Mouse (Mus musculus) MEL (cell line): ENCODE measurements at regions not wholly inside any gene's neighbourhood (a gene's known extent, or its start where the extent isn't known, plus 50 kb on each side); places are given as distances from the start of the nearest gene placed in this dataset.
"Not testable (repeated sequence)": the region's sequence is repeated elsewhere in the genome, so short reads cannot be mapped to it uniquely, and the experiment has no call there.

Experiments used
- DNase-seq: peaks from one replicate; pipeline ENCODE4 v3.0.0; 2011; ENCODE audit warnings: low read depth, low spot score
- H3K27ac ChIP-seq: 2 replicates; pipeline ENCODE4 v1.5.1; 2012; ENCODE audit warnings: low read depth, mild to moderate bottlenecking, control low read depth, low read length, moderate library complexity; ENCODE audit not compliant: control insufficient read depth
- H3K27me3 ChIP-seq, 2 experiments: fragments of 150-350 bp in 1 of 2; sonication (generic) in 1 of 2; 2 replicates each; pipeline ENCODE4 v1.6.1; 2012; ENCODE audit warnings: low read length in 2 of 2, mild to moderate bottlenecking in 2 of 2, improper control_type of control experiment in 1 of 2, moderate library complexity in 1 of 2; ENCODE audit not compliant: insufficient read depth in 2 of 2, control insufficient read depth in 1 of 2
- H3K36me3 ChIP-seq, 2 experiments: 2 replicates each; pipeline ENCODE4 v1.6.1; 2012 to 2014; ENCODE audit warnings: low read length in 2 of 2, improper control_type of control experiment in 1 of 2, inconsistent platforms in 1 of 2, mild to moderate bottlenecking in 1 of 2; ENCODE audit not compliant: insufficient read depth in 2 of 2, control insufficient read depth in 1 of 2
- H3K4me1 ChIP-seq, 2 experiments: fragments of 150-350 bp in 1 of 2; sonication (generic) in 1 of 2; 2 replicates each; pipeline ENCODE4 v1.6.1; 2012; ENCODE audit warnings: low read length in 2 of 2, improper control_type of control experiment in 1 of 2, mild to moderate bottlenecking in 1 of 2; ENCODE audit not compliant: insufficient read depth in 2 of 2, control insufficient read depth in 1 of 2
- H3K4me3 ChIP-seq, 2 experiments: fragments of 150-350 bp in 1 of 2; sonication (generic) in 1 of 2; 2 replicates each; pipeline ENCODE4 v1.5.1; 2012; ENCODE audit warnings: low read depth in 2 of 2, low read length in 2 of 2, mild to moderate bottlenecking in 2 of 2, moderate library complexity in 2 of 2, control low read depth in 1 of 2, improper control_type of control experiment in 1 of 2; ENCODE audit not compliant: control insufficient read depth in 1 of 2, insufficient read depth in 1 of 2
- H3K79me2 ChIP-seq: 2 replicates; pipeline ENCODE4 v1.6.1; 2012; ENCODE audit warnings: mild to moderate bottlenecking, low read length, moderate library complexity; ENCODE audit not compliant: control insufficient read depth, poor library complexity, insufficient read depth
- H3K9ac ChIP-seq: 2 replicates; pipeline ENCODE4 v1.6.1; 2012; ENCODE audit warnings: low read depth, mild to moderate bottlenecking, control low read depth, low read length, moderate library complexity; ENCODE audit not compliant: control insufficient read depth, poor library complexity, severe bottlenecking
- H3K9me3 ChIP-seq: fragments of 150-350 bp; sonication (generic); replicated peaks from 2 replicates; pipeline ENCODE4 v1.6.1; 2012; ENCODE audit warnings: mild to moderate bottlenecking, low read length, improper control_type of control experiment, moderate library complexity; ENCODE audit not compliant: insufficient read depth
- CHD2 ChIP-seq: IDR thresholded peaks from 2 replicates; pipeline ENCODE4 v1.6.1; 2011; ENCODE audit warnings: low read length, improper control_type of control experiment
- E2F4 ChIP-seq: IDR thresholded peaks from 2 replicates; pipeline ENCODE4 v1.6.1; 2011; ENCODE audit warnings: low read depth, low read length, improper control_type of control experiment, borderline replicate concordance
- ETS1 ChIP-seq: IDR thresholded peaks from 2 replicates; pipeline ENCODE4 v1.6.1; 2012; ENCODE audit warnings: low read depth, mild to moderate bottlenecking, inconsistent platforms, low read length, improper control_type of control experiment, moderate library complexity
- GABPA ChIP-seq: IDR thresholded peaks from 2 replicates; pipeline ENCODE4 v1.6.1; 2012; ENCODE audit warnings: low read depth, mild to moderate bottlenecking, inconsistent platforms, low read length, improper control_type of control experiment, moderate library complexity
- GATA1 ChIP-seq: IDR thresholded peaks from 2 replicates; pipeline ENCODE4 v1.6.1; 2011; ENCODE audit warnings: low read depth, low read length, improper control_type of control experiment
- JUND ChIP-seq: IDR thresholded peaks from 2 replicates; pipeline ENCODE4 v1.6.1; 2011; ENCODE audit warnings: low read depth, mild to moderate bottlenecking, improper control_type of control experiment, low read length
- KAT2A ChIP-seq: conservative IDR thresholded peaks from 2 replicates; pipeline ENCODE4 v1.6.1; 2012; ENCODE audit warnings: low read depth, low read length, improper control_type of control experiment, inconsistent platforms
- MAFK ChIP-seq: IDR thresholded peaks from 2 replicates; pipeline ENCODE4 v1.6.1; 2011; ENCODE audit warnings: low read depth, mild to moderate bottlenecking, low read length, improper control_type of control experiment, borderline replicate concordance
- MAZ ChIP-seq: IDR thresholded peaks from 2 replicates; pipeline ENCODE4 v1.6.1; 2012; ENCODE audit warnings: low read depth, mild to moderate bottlenecking, inconsistent platforms, low read length, improper control_type of control experiment
- MYC ChIP-seq: IDR thresholded peaks from 2 replicates; pipeline ENCODE4 v1.6.1; 2011; ENCODE audit warnings: low read depth, mild to moderate bottlenecking, low read length, improper control_type of control experiment, moderate library complexity
- NELFE ChIP-seq: IDR thresholded peaks from 2 replicates; pipeline ENCODE4 v1.6.1; 2011; ENCODE audit warnings: low read depth, low read length, improper control_type of control experiment
- NRF1 ChIP-seq: IDR thresholded peaks from 2 replicates; pipeline ENCODE4 v1.6.1; 2014; ENCODE audit warnings: low read depth, mild to moderate bottlenecking, inconsistent platforms, low read length, improper control_type of control experiment, moderate library complexity; ENCODE audit not compliant: poor library complexity, insufficient read depth, severe bottlenecking
- POLR2A ChIP-seq, 2 experiments: IDR thresholded peaks; 2 replicates each; pipeline ENCODE4 v1.6.1; 2011 to 2012; ENCODE audit warnings: low read length in 2 of 2, mild to moderate bottlenecking in 2 of 2, control low read depth in 1 of 2, improper control_type of control experiment in 1 of 2, low read depth in 1 of 2, moderate library complexity in 1 of 2; ENCODE audit not compliant: control insufficient read depth in 1 of 2, insufficient read depth in 1 of 2, poor library complexity in 1 of 2
- POLR2AphosphoS2 ChIP-seq: IDR thresholded peaks from 2 replicates; pipeline ENCODE4 v1.6.1; 2011; ENCODE audit warnings: low read length, improper control_type of control experiment
- POLR2AphosphoS5 ChIP-seq: IDR thresholded peaks from 2 replicates; pipeline ENCODE4 v1.6.1; 2012; ENCODE audit warnings: low read depth, borderline replicate concordance, mild to moderate bottlenecking, inconsistent platforms, low read length, moderate library complexity, mixed read lengths
- RAD21 ChIP-seq: IDR thresholded peaks from 2 replicates; pipeline ENCODE4 v1.6.1; 2011; ENCODE audit warnings: mild to moderate bottlenecking, low read depth, low read length, improper control_type of control experiment
- SMC3 ChIP-seq: IDR thresholded peaks from 2 replicates; pipeline ENCODE4 v1.6.1; 2011; ENCODE audit warnings: low read depth, low read length, improper control_type of control experiment
- TBP ChIP-seq: IDR thresholded peaks from 2 replicates; pipeline ENCODE4 v1.8.0; 2011; ENCODE audit warnings: low read depth, low read length, improper control_type of control experiment
- TCF12 ChIP-seq: IDR thresholded peaks from 2 replicates; pipeline ENCODE4 v1.6.1; 2014; ENCODE audit warnings: low read depth, mild to moderate bottlenecking, inconsistent platforms, low read length, improper control_type of control experiment, moderate library complexity
- UBTF ChIP-seq: IDR thresholded peaks from 2 replicates; pipeline ENCODE4 v1.6.1; 2012; ENCODE audit warnings: low read depth, mild to moderate bottlenecking, inconsistent platforms, low read length, improper control_type of control experiment, moderate library complexity, borderline replicate concordance; ENCODE audit not compliant: insufficient read depth
- USF2 ChIP-seq, 2 experiments: IDR thresholded peaks; 2 replicates each; pipeline ENCODE4 v1.6.1; 2011 to 2012; ENCODE audit warnings: improper control_type of control experiment in 2 of 2, low read length in 2 of 2, borderline replicate concordance in 1 of 2, inconsistent platforms in 1 of 2, low read depth in 1 of 2, mild to moderate bottlenecking in 1 of 2; ENCODE audit not compliant: insufficient read depth in 1 of 2
- ZKSCAN1 ChIP-seq: IDR thresholded peaks from 2 replicates; pipeline ENCODE4 v1.6.1; 2012; ENCODE audit warnings: low read depth, mild to moderate bottlenecking, inconsistent platforms, low read length, improper control_type of control experiment, moderate library complexity

DNA sequence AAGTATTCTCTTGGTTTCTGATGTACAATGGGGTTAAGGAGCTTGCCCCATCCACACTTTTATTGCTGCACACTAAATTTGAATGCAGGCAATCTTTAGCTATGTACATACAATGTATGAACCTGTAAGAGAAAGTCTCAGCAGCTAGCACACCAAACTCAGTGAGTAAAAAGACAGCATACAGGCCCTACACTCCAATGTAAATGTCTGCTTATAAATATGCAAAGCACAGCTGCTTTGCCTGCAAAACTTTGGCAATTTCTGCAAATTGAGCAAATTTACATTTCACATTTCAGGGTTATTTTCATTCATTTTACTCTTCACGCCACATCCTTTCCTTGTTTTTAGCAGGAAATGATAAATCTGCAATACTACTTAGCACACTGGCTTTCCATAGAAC is 203.8 kb upstream of the Ptprz1 start:
- H3K27me3 ChIP-seq = no peaks in the 10 kb centered on the region
- no peak overlapping the region for H3K9ac ChIP-seq
- no peaks in the 10 kb centered on the region for H3K79me2 ChIP-seq
- no peaks in the 10 kb centered on the region for H3K36me3 ChIP-seq
- H3K4me1 ChIP-seq = no peaks in the 10 kb centered on the region
- H3K9me3 ChIP-seq = no peaks in the 10 kb centered on the region
- H3K4me3 ChIP-seq = no peak overlapping the region
- no peak overlapping the region for H3K27ac ChIP-seq
- TF ChIP-seq MYC = no peak
- no peak for TF ChIP-seq POLR2A (IDR thresholded peaks at IDR 0.05; ENCODE audit: control insufficient read depth in 1 of 2, insufficient read depth in 1 of 2, low read depth in 1 of 2, low read length in 2 of 2, poor library complexity in 1 of 2)
- no peak for TF ChIP-seq UBTF
- no peak for TF ChIP-seq GATA1
- TF ChIP-seq JUND = no peak
- DNase-seq = no peak

GRCm38 (mm10) chr6:22668190-22668975 is 206.9 kb upstream of the Ptprz1 start:
- Histone ChIP-seq H3K27me3 (no peaks in the 10 kb centered on the region), H3K36me3 (no peaks in the 10 kb centered on the region), H3K4me1 (no peaks in the 10 kb centered on the region), H3K9ac (no peak overlapping the region), H3K79me2 (no peaks in the 10 kb centered on the region), H3K27ac (no peak overlapping the region), H3K9me3 (no peaks in the 10 kb centered on the region), H3K4me3 (no peak overlapping the region)
- DNase-seq = no peak
- TF ChIP-seq POLR2AphosphoS2 (no peak), GATA1 (no peak), MAZ (no peak), RAD21 (no peak), ZKSCAN1 (no peak), TBP (no peak), MAFK (no peak), NELFE (no peak), USF2 (IDR thresholded peaks at IDR 0.05; ENCODE audit: borderline replicate concordance in 1 of 2, insufficient read depth in 1 of 2, low read depth in 1 of 2, low read length in 2 of 2) (no peak), NRF1 (no peak), ETS1 (no peak), GABPA (no peak), E2F4 (no peak), KAT2A (no peak), TCF12 (no peak), POLR2AphosphoS5 (no peak), SMC3 (no peak), CHD2 (no peak), JUND (no peak)

DNA sequence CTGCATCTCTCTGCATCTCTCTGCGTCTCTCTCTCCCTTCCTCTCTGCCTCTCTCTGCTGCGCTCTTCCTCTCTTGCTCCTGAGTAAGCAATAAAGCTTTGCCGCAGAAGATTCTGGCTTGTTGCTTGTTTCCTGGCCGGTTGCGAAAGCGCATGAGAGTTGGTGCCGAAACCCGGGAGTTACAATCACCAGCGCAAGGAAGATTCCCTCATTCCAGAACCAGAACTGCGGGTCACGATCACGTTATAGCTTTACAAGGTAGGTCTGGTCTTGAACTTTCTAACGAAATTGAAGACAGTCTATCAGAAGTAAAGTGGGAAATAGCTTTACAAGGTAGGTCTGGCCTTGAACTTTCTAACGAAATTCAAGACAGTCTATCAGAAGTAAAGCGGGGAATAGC is 217.9 kb upstream of the Ptprz1 start:
- not testable (repeated sequence) for H3K9ac ChIP-seq, H3K4me3 ChIP-seq, H3K4me1 ChIP-seq, H3K79me2 ChIP-seq, DNase-seq, H3K27me3 ChIP-seq, H3K36me3 ChIP-seq, H3K27ac ChIP-seq, H3K9me3 ChIP-seq
